Mouse (Mus musculus): ENCODE results near the gene Naa38.

Naa38 gene

DNA sequence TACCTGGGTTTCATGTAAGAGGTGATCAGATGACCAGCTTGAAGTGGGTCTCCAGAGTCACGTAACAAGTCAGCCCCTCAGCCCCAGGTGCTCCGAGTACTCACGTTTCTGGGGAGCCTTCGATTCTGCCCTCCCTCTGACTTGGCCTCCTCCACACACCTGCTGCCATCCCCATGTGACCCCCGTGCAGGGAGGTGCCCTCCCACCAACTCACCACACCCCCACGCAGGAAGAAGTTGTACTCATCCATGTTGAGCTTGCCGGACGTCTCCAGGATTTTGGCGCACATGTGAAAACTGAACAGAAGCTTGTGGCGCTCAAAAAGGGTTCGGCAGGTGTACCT is 37.3 kb downstream of the Naa38 start:
- DNase-seq (ENCODE audit: low spot score), result no peak

DNA sequence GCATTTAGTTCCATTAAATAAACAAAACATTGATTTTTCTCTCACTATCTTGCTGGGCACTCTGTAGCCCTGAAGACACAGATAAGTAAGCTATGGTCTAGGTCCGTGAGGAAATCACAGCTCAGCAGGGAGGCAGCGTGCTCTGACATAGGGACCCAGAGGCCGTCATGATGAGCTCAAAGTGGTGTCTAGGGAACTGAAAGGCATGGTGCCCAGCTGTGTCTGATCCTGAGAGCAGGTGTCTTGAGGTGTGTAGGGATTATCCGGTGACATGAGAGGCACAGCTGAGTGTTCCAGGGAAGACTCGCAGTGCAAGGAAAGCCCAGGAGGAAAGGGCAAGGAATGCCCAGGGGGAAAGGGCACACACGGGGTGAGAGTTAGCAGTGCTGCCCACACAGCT is 37.9 kb downstream of the Naa38 start:
- DNase-seq (ENCODE audit: low spot score), result no peak

DNA sequence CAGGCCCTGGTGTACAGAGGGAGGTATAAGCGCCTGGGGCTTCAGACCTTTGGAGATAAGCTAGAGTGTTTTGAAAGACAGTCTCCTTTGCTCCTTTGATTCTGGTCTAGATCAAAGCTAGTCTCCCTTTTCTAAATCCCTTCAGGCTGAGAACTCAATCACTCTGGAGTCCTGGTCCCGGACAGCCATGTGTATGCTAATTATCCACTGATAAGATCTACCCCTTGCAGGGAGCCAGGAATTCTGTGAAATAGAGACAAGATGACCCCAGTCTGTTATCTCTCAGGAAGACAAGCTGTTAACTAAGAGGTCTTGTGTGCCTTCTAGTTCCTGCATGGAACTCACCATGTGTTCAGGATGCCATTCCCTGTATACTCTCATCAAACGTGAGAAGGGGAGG is 42.0 kb downstream of the Naa38 start:
- DNase-seq (ENCODE audit: low spot score), result peak; percentile 26

DNA sequence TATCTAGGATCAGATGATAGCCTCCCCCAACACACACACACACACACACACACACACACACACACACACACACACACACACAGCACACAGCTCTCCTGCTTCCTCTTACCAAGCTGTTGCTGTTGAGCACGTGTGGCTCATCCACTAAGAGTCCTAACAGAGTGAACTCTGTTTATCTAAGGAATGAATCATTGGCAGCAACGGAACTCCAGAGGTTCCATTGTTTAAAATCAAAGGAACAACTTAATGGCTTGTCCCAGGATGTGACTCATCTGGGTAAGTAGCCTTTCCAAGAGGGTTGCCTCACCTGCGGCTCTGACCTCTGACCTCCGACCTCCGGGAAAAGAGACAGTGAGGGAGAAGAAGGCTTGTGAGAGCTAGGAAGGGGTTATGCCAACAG is 48.0 kb downstream of the Naa38 start:
- peak; percentile 81 for DNase-seq (ENCODE audit: low spot score)
